Mouse (Mus musculus): ENCODE results near the gene Nccrp1.

Nccrp1 gene

DNA sequence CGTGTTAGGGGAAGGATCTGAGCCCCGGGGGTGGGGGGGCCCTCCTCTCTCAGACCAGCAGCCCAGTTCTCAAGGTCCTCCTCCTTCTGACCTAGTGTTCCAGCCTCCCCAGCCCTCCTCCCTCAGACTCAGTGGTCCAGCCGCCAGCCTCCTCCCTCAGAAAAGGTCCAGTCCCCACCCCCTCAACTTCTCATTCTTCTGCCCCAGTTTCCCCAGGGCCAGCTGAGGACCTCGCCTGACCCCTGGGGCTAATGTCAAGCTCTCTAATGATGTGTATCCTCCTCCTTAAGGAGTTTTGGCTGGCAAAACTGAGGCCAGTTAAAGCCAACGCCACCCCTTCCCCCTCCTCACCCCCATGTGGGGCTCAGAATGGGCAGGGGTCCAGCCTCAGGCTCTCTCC is at the start of gene Nccrp1:
TSS of gene Nccrp1 (minus strand) at position 101 of the 400 bp plus-strand sequence.
- no peak for DNase-seq (ENCODE audit: low read depth, low spot score)

DNA sequence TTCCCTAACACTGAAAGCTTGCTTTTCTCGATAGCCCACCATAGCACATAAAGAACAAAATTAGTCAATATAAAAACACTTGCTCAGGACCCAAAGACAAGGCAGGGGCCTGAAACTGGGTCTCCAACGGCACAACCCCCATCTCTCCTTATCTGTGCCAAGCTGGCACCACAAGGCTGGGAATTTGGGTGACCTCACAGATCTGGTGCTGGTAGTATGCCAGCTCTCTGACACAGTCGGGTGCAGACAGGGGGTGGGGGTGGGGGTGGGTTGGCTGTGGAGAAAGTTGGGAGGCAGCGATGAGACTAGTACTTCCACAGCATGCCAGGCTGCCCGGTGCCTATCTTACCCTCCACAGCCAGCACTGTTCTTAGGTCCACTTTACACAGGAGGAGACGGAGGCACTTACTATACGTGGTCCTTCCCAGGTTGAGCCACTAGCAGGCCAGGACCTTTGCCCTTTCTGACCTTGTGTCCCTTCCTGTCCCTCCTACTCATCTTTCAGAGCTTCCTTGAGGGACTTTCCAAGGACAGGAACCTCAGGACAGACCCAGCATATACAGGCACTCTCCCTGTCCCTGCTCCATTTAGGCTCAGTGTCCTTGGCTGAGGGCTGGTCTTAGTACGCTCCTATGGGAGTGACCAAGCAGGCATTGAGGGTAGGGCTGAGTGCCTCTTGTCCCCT is 48.8 kb upstream of the Nccrp1 start:
- no peak for DNase-seq (ENCODE audit: low read depth, low spot score)

DNA sequence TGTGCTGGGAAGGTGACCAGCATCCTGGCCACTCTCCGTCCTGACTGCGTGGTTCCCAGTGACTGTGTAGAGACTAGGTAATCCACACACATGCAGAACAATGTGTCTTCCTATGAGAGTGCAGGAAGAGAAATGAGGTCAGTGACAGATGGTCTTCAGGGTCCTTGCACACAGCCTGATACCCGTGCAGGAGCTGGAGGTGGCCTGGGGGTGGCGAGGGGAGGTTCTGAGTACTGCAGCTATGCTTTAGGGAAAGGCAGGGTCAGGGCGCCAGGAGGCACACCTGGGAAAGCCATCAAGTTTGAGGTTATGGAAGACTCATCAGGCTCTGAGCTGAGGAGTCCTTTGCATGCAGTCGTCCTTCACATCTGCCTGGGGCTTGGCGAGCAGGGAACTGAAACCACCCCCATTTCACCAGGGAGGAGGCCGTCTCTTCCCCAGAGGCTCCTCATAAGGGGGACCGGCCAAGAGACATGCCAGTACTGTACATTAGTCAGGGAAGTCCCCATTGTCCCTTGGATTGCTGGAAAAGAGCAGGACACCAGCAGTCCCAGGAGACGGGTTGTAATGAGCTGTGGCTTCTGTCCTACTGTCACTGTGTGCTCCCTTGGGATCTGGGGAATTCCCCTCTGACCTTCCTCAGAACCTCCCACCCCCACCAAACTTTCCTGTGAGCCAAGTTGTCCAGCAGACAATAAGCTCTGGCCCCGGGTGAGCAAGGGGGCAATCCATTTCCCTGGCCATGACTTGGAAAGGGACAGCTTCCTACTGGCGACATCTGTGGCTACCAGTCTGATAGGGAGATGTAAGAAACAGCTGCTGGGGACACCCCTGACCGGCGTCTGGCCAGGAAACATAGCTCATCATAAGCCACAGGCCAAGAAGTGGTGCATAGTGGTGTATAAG is 46.4 kb upstream of the Nccrp1 start:
- DNase-seq (ENCODE audit: low read depth, low spot score): no peak

GRCm38 (mm10) chr7:28591862-28592261 is 44.8 kb upstream of the Nccrp1 start:
- DNase-seq (ENCODE audit: low read depth, low spot score): no peak

DNA sequence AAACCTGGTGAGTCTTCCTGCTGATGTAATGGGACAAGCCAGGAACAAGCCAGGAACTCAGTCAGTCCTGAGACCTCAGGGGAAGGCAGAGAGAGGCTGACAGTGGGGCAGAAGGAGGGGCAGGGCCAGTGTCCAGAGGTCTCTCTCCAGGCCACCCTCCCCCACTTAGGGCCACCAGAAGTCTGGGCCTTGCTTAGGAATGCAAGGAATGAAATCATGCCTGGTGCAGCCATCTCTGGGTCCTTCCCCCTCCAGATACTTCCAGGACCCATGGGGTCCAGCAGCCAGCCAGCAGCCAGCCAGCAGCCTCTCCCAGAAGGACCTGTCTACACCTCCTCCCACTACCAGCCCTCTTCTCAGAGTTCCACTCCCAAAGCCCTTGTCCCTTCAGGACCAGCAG is 40.6 kb upstream of the Nccrp1 start:
- DNase-seq (ENCODE audit: low read depth, low spot score): no peak

GRCm38 (mm10) chr7:28586663-28587411 is 39.8 kb upstream of the Nccrp1 start:
- DNase-seq (ENCODE audit: low read depth, low spot score): no peak

DNA sequence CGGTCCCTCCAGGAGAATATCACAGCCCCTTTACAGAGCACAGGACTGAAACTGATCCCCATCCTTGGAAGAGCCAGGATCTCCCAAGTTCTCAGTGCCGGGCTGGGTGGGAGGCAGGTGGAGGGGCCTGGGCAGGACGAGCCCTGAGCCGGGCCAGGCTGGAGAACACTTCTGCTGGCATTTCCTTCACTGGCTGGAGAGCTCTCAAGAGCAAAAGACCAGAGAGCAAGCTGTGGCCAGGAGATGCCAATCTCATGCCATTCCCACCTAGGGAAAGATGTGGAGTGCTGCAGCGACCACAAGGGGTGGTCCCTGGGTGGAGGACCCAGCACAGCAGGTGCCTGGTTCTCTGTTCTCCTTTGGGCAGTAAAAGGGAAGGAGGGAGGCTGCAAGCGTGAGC is 37.9 kb upstream of the Nccrp1 start:
- DNase-seq (ENCODE audit: low read depth, low spot score): no peak

GRCm38 (mm10) chr7:28584468-28584867 is 37.4 kb upstream of the Nccrp1 start:
- no peak for DNase-seq (ENCODE audit: low read depth, low spot score)

GRCm38 (mm10) chr7:28583570-28584344 is 36.7 kb upstream of the Nccrp1 start:
- no peak for DNase-seq (ENCODE audit: low read depth, low spot score)

GRCm38 (mm10) chr7:28582841-28583240 is 35.8 kb upstream of the Nccrp1 start:
- DNase-seq (ENCODE audit: low read depth, low spot score): no peak

DNA sequence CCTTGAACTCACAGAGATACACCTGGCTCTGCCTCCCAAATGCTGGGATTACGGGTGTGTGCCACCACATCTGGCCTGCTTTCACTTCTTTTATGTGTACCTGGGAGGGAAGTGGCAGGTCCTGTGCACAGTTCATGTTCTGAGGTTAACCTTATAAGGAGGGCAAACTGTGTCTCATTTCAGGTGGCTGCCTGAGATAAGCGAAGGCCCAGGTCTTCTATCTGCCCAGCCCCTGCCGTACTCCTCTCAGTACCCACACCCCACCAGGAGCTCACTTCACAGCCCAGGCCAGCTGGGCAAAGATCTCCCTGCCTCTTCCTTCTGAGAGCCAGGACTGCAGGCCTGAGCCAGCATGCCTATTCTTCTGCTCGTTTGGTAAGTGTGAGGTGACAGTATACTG is 34.7 kb upstream of the Nccrp1 start:
- no peak for DNase-seq (ENCODE audit: low read depth, low spot score)

- no peak for DNase-seq (ENCODE audit: low read depth, low spot score)
These were observed 32.8 kb upstream of the Nccrp1 start for GRCm38 (mm10) chr7:28579826-28580225.

- DNase-seq (ENCODE audit: low read depth, low spot score): no peak
These were observed 31.5 kb upstream of the Nccrp1 start for GRCm38 (mm10) chr7:28578543-28579053.

- DNase-seq (ENCODE audit: low read depth, low spot score): no peak
These were observed 30.9 kb upstream of the Nccrp1 start for GRCm38 (mm10) chr7:28577826-28578542.

DNA sequence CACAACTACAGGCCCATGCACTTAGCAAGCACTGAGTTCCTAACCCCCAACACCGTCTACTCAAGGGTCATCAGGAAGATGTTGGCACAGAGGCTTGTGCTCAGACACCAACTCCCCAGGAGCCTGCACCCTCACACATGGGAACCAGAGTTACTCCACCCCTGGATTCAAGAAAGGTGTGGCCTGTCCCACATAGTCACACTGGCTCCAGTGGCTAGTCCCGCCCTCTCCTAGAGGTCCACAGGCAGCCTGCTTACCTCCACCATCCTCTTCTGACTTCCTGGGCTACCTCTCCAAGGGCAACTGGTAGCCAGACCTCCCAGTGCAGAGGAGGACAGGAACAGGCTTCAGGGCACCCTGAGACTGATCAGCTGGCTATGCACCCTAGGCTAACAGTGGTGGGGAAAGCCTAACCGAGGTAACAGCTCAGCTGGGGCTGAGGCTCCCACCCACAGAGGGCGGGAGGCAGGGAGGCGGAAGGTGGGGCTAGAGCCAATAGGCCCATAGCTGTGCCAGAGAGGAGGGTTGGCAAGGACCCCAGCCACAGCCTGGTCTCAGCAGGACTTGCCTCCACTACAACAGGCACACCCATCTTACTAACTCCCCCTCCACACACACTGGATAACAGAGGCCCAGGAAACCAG is 29.3 kb upstream of the Nccrp1 start:
- DNase-seq (ENCODE audit: low read depth, low spot score): no peak

GRCm38 (mm10) chr7:28575597-28575996 is 28.5 kb upstream of the Nccrp1 start:
- no peak for DNase-seq (ENCODE audit: low read depth, low spot score)

GRCm38 (mm10) chr7:28573236-28573635 is 26.2 kb upstream of the Nccrp1 start:
- DNase-seq (ENCODE audit: low read depth, low spot score): no peak

GRCm38 (mm10) chr7:28572689-28573088 is 25.6 kb upstream of the Nccrp1 start:
- DNase-seq (ENCODE audit: low read depth, low spot score): no peak

GRCm38 (mm10) chr7:28570982-28571682 is 24.1 kb upstream of the Nccrp1 start:
- DNase-seq (ENCODE audit: low read depth, low spot score): no peak

Measured in retina, adult 2 months (tissue).